Mouse (Mus musculus) intestine, embryonic 15.5 days (tissue): Measurements from ENCODE around the gene Hace1. TPM values are rescaled to one million over a fixed set of nuclear protein-coding genes. Genes with fewer than 3 reads are reported as not detected.

Experiments used
- ATAC-seq: fragments of 200-750 bp; cut with Nextera tagmentation; 2 replicates; pipeline ENCODE4 v1.8.0; 2017; ENCODE audit warnings: moderate TSS enrichment, moderate library complexity
- H3K27ac ChIP-seq: fragments of 300-500 bp; sonication (generic); 2 replicates; pipeline ENCODE4 v1.5.1; 2015; ENCODE audit warnings: mild to moderate bottlenecking, inconsistent platforms
- H3K27me3 ChIP-seq: fragments of 300-500 bp; sonication (generic); replicated peaks from 2 replicates; pipeline ENCODE4 v1.6.1; 2015; ENCODE audit warnings: inconsistent platforms
- H3K36me3 ChIP-seq: fragments of 300-500 bp; sonication (generic); 2 replicates; pipeline ENCODE4 v1.6.1; 2015; ENCODE audit warnings: inconsistent platforms
- H3K4me1 ChIP-seq: fragments of 300-500 bp; sonication (generic); replicated peaks from 2 replicates; pipeline ENCODE4 v1.6.1; 2015; ENCODE audit warnings: inconsistent platforms
- H3K4me2 ChIP-seq: fragments of 300-500 bp; sonication (generic); replicated peaks from 2 replicates; pipeline ENCODE4 v1.6.1; 2015; ENCODE audit warnings: mild to moderate bottlenecking, inconsistent platforms
- H3K4me3 ChIP-seq: fragments of 300-500 bp; sonication (generic); replicated peaks from 2 replicates; pipeline ENCODE4 v1.5.1; 2015; ENCODE audit warnings: inconsistent platforms
- H3K9ac ChIP-seq: fragments of 300-500 bp; sonication (generic); 2 replicates; pipeline ENCODE4 v1.6.1; 2015; ENCODE audit warnings: inconsistent platforms
- H3K9me3 ChIP-seq: fragments of 300-500 bp; sonication (generic); 2 replicates; pipeline ENCODE4 v1.6.1; 2016; ENCODE audit warnings: inconsistent platforms
- WGBS: fragments of 180-500 bp; shearing (Covaris S2); methylation state at CpG from one replicate; pipeline ENCODE4 v1.1.7; 2015; 5-methylcytosine and 5-hydroxymethylcytosine counted together
- polyA plus RNA-seq: library from polyadenylated mRNA; unstranded; fragments of >200 nt; fragmentation: Nextera tagmentation; extraction: Ambion mirVana; gene quantifications from 2 replicates; pipeline ENCODE4 v1.2.1, GENCODE M21; 2015

The Hace1 gene
- polyA plus RNA-seq, 1 experiment from 2014 or later, result 15.5 TPM

GRCm38 (mm10) chr10:45632641-45633040, 55.0 kb downstream of the Hace1 start:
- H3K4me3 ChIP-seq, result no peak overlapping the region
- WGBS, result 92% methylated on average over 10 of the region's 10 CpGs
- no peaks in the 10 kb centered on the region for H3K27me3 ChIP-seq
- H3K9me3 ChIP-seq, result no peaks in the 10 kb centered on the region
- no peak overlapping the region for H3K4me2 ChIP-seq
- no peak overlapping the region for H3K27ac ChIP-seq
- no peaks in the 10 kb centered on the region for H3K36me3 ChIP-seq
- ATAC-seq, result no peak
- no peak overlapping the region for H3K9ac ChIP-seq
- H3K4me1 ChIP-seq, result no peaks in the 10 kb centered on the region

- no peak overlapping the region for H3K4me3 ChIP-seq
- WGBS, result 87% methylated on average over 3 of the region's 3 CpGs
- no peaks in the 10 kb centered on the region for H3K9me3 ChIP-seq
- H3K36me3 ChIP-seq, result no peaks in the 10 kb centered on the region
- no peak overlapping the region for H3K4me2 ChIP-seq
- H3K9ac ChIP-seq, result no peak overlapping the region
- no peaks in the 10 kb centered on the region for H3K27me3 ChIP-seq
- ATAC-seq, result no peak
- no peaks in the 10 kb centered on the region for H3K4me1 ChIP-seq
- no peak overlapping the region for H3K27ac ChIP-seq
Measured at GRCm38 (mm10) chr10:45635201-45635600, 57.6 kb downstream of the Hace1 start.

GRCm38 (mm10) chr10:45639762-45640161, 62.1 kb downstream of the Hace1 start:
- H3K27me3 ChIP-seq, result no peaks in the 10 kb centered on the region
- no peak for ATAC-seq
- H3K4me3 ChIP-seq, result no peak overlapping the region
- H3K36me3 ChIP-seq, result no peaks in the 10 kb centered on the region
- no peaks in the 10 kb centered on the region for H3K4me1 ChIP-seq
- H3K9ac ChIP-seq, result no peak overlapping the region
- H3K9me3 ChIP-seq, result no peaks in the 10 kb centered on the region
- H3K4me2 ChIP-seq, result no peak overlapping the region
- H3K27ac ChIP-seq, result no peak overlapping the region

GRCm38 (mm10) chr10:45654026-45654425, 76.4 kb downstream of the Hace1 start:
- H3K4me3 ChIP-seq, result no peak overlapping the region

GRCm38 (mm10) chr10:45662015-45662414, 84.4 kb downstream of the Hace1 start:
- Histone ChIP-seq H3K27me3 (no peaks in the 10 kb centered on the region), H3K27ac (no peak overlapping the region), H3K4me2 (no peak overlapping the region), H3K4me3 (no peak overlapping the region), H3K9ac (no peak overlapping the region), H3K36me3 (no peaks in the 10 kb centered on the region), H3K4me1 (no peaks in the 10 kb centered on the region), H3K9me3 (no peaks in the 10 kb centered on the region)
- 88% methylated on average over 9 of the region's 9 CpGs for WGBS
- no peak for ATAC-seq

More at GRCm38 (mm10) chr10:45654026-45654425, 76.4 kb downstream of the Hace1 start:
- Histone ChIP-seq H3K9ac (no peak overlapping the region), H3K4me1 (no peaks in the 10 kb centered on the region), H3K36me3 (no peaks in the 10 kb centered on the region), H3K27me3 (no peaks in the 10 kb centered on the region), H3K9me3 (no peaks in the 10 kb centered on the region), H3K4me2 (no peak overlapping the region), H3K27ac (no peak overlapping the region)
- WGBS, result 96% methylated on average over 2 of the region's 2 CpGs
- no peak for ATAC-seq

- H3K27ac ChIP-seq, result no peak overlapping the region
- H3K4me2 ChIP-seq, result no peak overlapping the region
- H3K9me3 ChIP-seq, result no peaks in the 10 kb centered on the region
- H3K9ac ChIP-seq, result no peak overlapping the region
- H3K27me3 ChIP-seq, result no peaks in the 10 kb centered on the region
- no peak for ATAC-seq
- no peaks in the 10 kb centered on the region for H3K4me1 ChIP-seq
- no peaks in the 10 kb centered on the region for H3K36me3 ChIP-seq
- 97% methylated on average over 2 of the region's 2 CpGs for WGBS
- H3K4me3 ChIP-seq, result no peak overlapping the region
Measured at GRCm38 (mm10) chr10:45668266-45668665, 90.6 kb downstream of the Hace1 start.

- H3K27me3 ChIP-seq, result no peaks in the 10 kb centered on the region
- no peaks in the 10 kb centered on the region; the same call in 1 of the 2 replicates for H3K36me3 ChIP-seq
- H3K9ac ChIP-seq, result no peak overlapping the region
- no peaks in the 10 kb centered on the region for H3K9me3 ChIP-seq
- ATAC-seq, result no peak
- H3K27ac ChIP-seq, result no peak overlapping the region
- no peak overlapping the region for H3K4me3 ChIP-seq
- no peaks in the 10 kb centered on the region for H3K4me1 ChIP-seq
- H3K4me2 ChIP-seq, result no peak overlapping the region
Measured at GRCm38 (mm10) chr10:45676796-45677195, 99.2 kb downstream of the Hace1 start.

- Histone ChIP-seq H3K27me3 (no peaks in the 10 kb centered on the region), H3K4me2 (no peak overlapping the region), H3K4me3 (no peak overlapping the region), H3K36me3 (no peaks in the 10 kb centered on the region), H3K27ac (no peak overlapping the region), H3K9me3 (no peaks in the 10 kb centered on the region), H3K4me1 (no peaks in the 10 kb centered on the region), H3K9ac (no peak overlapping the region)
- ATAC-seq, result no peak
- 77% methylated on average over 1 of the region's 1 CpGs for WGBS
Measured at GRCm38 (mm10) chr10:45686191-45686590, 108.6 kb downstream of the Hace1 start.

GRCm38 (mm10) chr10:45694931-45695330, 117.3 kb downstream of the Hace1 start:
- Histone ChIP-seq H3K27me3 (no peaks in the 10 kb centered on the region), H3K4me1 (no peaks in the 10 kb centered on the region), H3K36me3 (no peaks in the 10 kb centered on the region), H3K4me3 (no peak overlapping the region), H3K4me2 (no peak overlapping the region), H3K9me3 (no peaks in the 10 kb centered on the region), H3K27ac (no peak overlapping the region), H3K9ac (no peak overlapping the region)
- ATAC-seq, result no peak

GRCm38 (mm10) chr10:45695522-45695921, 117.9 kb downstream of the Hace1 start:
- no peak overlapping the region for H3K4me2 ChIP-seq
- H3K27ac ChIP-seq, result no peak overlapping the region
- WGBS, result 97% methylated on average over 1 of the region's 1 CpGs
- no peaks in the 10 kb centered on the region for H3K27me3 ChIP-seq
- ATAC-seq, result no peak
- H3K9me3 ChIP-seq, result no peaks in the 10 kb centered on the region
- H3K4me1 ChIP-seq, result no peaks in the 10 kb centered on the region
- no peak overlapping the region for H3K4me3 ChIP-seq
- H3K9ac ChIP-seq, result no peak overlapping the region
- no peaks in the 10 kb centered on the region for H3K36me3 ChIP-seq

- ATAC-seq, result no peak
- H3K4me2 ChIP-seq, result no peak overlapping the region
- WGBS, result 91% methylated on average over 3 of the region's 3 CpGs
- no peaks in the 10 kb centered on the region for H3K4me1 ChIP-seq
- H3K9me3 ChIP-seq, result no peaks in the 10 kb centered on the region
- H3K9ac ChIP-seq, result no peak overlapping the region
- H3K27ac ChIP-seq, result no peak overlapping the region
- H3K27me3 ChIP-seq, result no peaks in the 10 kb centered on the region
- H3K36me3 ChIP-seq, result no peaks in the 10 kb centered on the region
- no peak overlapping the region for H3K4me3 ChIP-seq
Measured at GRCm38 (mm10) chr10:45698930-45699329, 121.3 kb downstream of the Hace1 start.

- ATAC-seq, result no peak
- Histone ChIP-seq H3K4me2 (no peak overlapping the region), H3K27ac (no peak overlapping the region), H3K36me3 (no peaks in the 10 kb centered on the region), H3K27me3 (no peaks in the 10 kb centered on the region), H3K9ac (no peak overlapping the region), H3K4me3 (no peak overlapping the region), H3K9me3 (no peaks in the 10 kb centered on the region), H3K4me1 (no peaks in the 10 kb centered on the region)
- WGBS, result 61% methylated on average over 2 of the region's 2 CpGs
Measured at GRCm38 (mm10) chr10:45706849-45707248, 129.2 kb downstream of the Hace1 start.

- Histone ChIP-seq H3K4me1 (no peaks in the 10 kb centered on the region), H3K36me3 (no peaks in the 10 kb centered on the region), H3K4me2 (no peak overlapping the region), H3K4me3 (no peak overlapping the region), H3K27ac (no peak overlapping the region), H3K9me3 (no peaks in the 10 kb centered on the region), H3K9ac (no peak overlapping the region), H3K27me3 (no peaks in the 10 kb centered on the region)
- WGBS, result 83% methylated on average over 3 of the region's 3 CpGs
- ATAC-seq, result no peak
Measured at GRCm38 (mm10) chr10:45710848-45711247, 133.2 kb downstream of the Hace1 start.

GRCm38 (mm10) chr10:45711348-45711747, 133.7 kb downstream of the Hace1 start:
- WGBS, result 73% methylated on average over 4 of the region's 4 CpGs
- no peak overlapping the region for H3K4me2 ChIP-seq
- no peak overlapping the region for H3K9ac ChIP-seq
- H3K36me3 ChIP-seq, result no peaks in the 10 kb centered on the region
- H3K4me3 ChIP-seq, result no peak overlapping the region
- no peak overlapping the region for H3K27ac ChIP-seq
- H3K9me3 ChIP-seq, result no peaks in the 10 kb centered on the region
- no peaks in the 10 kb centered on the region for H3K27me3 ChIP-seq
- no peak for ATAC-seq
- no peaks in the 10 kb centered on the region for H3K4me1 ChIP-seq
